Mouse (Mus musculus) gastrocnemius, postnatal 4 days (tissue): ENCODE results near the gene Selenop. TPM values are rescaled to one million over a fixed set of nuclear protein-coding genes. Genes with fewer than 3 reads are reported as not detected.
"Not testable (repeated sequence)": the region's sequence is repeated elsewhere in the genome, so short reads cannot be mapped to it uniquely, and the experiment has no call there.

ENCODE experiments used
- DNase-seq, 2 experiments: peaks; one replicate each; pipeline ENCODE4 v3.0.0; 2021 to 2022; ENCODE audit warnings: low spot score in 2 of 2, mixed read lengths in 2 of 2
- long read RNA-seq, 2 experiments: library from polyadenylated mRNA; stranded (forward); transcript quantifications; one replicate each; pipeline ENCODE4 v2.0.0; 2021
- total RNA-seq, 2 experiments: library from RNA; stranded (reverse); gene quantifications; 2 replicates each; pipeline ENCODE4 v1.2.3; 2021

The Selenop gene
- 100 to 1,000 TPM; 253 to 263 TPM for total RNA-seq
- long read RNA-seq, experiment 1, transcript Selenop-203 (5 exons, 2,085 nt), result major isoform, 287 of 313 reads
- long read RNA-seq, experiment 1, partial matches to known transcripts, result 15 of 313 reads
- long read RNA-seq, experiment 1, other reads (novel, unspliced or antisense), result 7 of 313 reads
- long read RNA-seq, experiment 2, transcript Selenop-203 (5 exons, 2,085 nt), result major isoform, 241 of 276 reads
- long read RNA-seq, experiment 2, partial matches to known transcripts, result 23 of 276 reads
- long read RNA-seq, experiment 2, other reads (novel, unspliced or antisense), result 10 of 276 reads

GRCm38 (mm10) chr15:3268247-3268646 is at the start of gene Selenop:
Gene Selenop, plus strand, starts transcription at chr15:3268547.
- no peak for DNase-seq

GRCm38 (mm10) chr15:3218668-3219067 is 49.7 kb upstream of the Selenop start:
- DNase-seq, result not testable (repeated sequence)

GRCm38 (mm10) chr15:3222803-3223437 is 45.4 kb upstream of the Selenop start:
- DNase-seq, result no peak

GRCm38 (mm10) chr15:3226573-3226972 is 41.8 kb upstream of the Selenop start:
- no peak for DNase-seq

- DNase-seq, result no peak
These were observed 40.2 kb upstream of the Selenop start for GRCm38 (mm10) chr15:3228185-3228584.

- no peak for DNase-seq
These were observed 39.4 kb upstream of the Selenop start for GRCm38 (mm10) chr15:3228990-3229389.

- DNase-seq, result no peak
These were observed 37.3 kb upstream of the Selenop start for GRCm38 (mm10) chr15:3231004-3231403.

- no peak for DNase-seq
These were observed 36.0 kb upstream of the Selenop start for GRCm38 (mm10) chr15:3232168-3232835.

GRCm38 (mm10) chr15:3233837-3234551 is 34.4 kb upstream of the Selenop start:
- DNase-seq, result no peak

GRCm38 (mm10) chr15:3236338-3236737 is 32.0 kb upstream of the Selenop start:
- DNase-seq, result no peak

- DNase-seq, result no peak
These were observed 30.4 kb upstream of the Selenop start for GRCm38 (mm10) chr15:3237963-3238362.

GRCm38 (mm10) chr15:3245036-3245435 is 23.3 kb upstream of the Selenop start:
- DNase-seq, result not testable (repeated sequence)

- DNase-seq, result no peak
These were observed 17.7 kb upstream of the Selenop start for GRCm38 (mm10) chr15:3250620-3251019.

GRCm38 (mm10) chr15:3251031-3251717 is 17.2 kb upstream of the Selenop start:
- no peak for DNase-seq

- no peak for DNase-seq
These were observed 16.7 kb upstream of the Selenop start for GRCm38 (mm10) chr15:3251718-3252067.

- DNase-seq, result no peak
These were observed 9.3 kb upstream of the Selenop start for GRCm38 (mm10) chr15:3259025-3259424.

- no peak for DNase-seq
These were observed 8.0 kb upstream of the Selenop start for GRCm38 (mm10) chr15:3260309-3260708.

GRCm38 (mm10) chr15:3262883-3263282 is 5.5 kb upstream of the Selenop start:
- no peak for DNase-seq

- no peak for DNase-seq
These were observed 4.1 kb upstream of the Selenop start for GRCm38 (mm10) chr15:3264293-3264692.

- no peak for DNase-seq
These were observed 3.5 kb upstream of the Selenop start for GRCm38 (mm10) chr15:3264828-3265227.

- no peak for DNase-seq
These were observed 1.1 kb downstream of the Selenop start for GRCm38 (mm10) chr15:3269496-3269895.
